Mouse (Mus musculus) layer of hippocampus, adult 9-11 months (tissue): ENCODE measurements at regions not wholly inside any gene's neighbourhood (a gene's known extent, or its start where the extent isn't known, plus 50 kb on each side); places are given as distances from the start of the nearest gene placed in this dataset.

Experiments
- DNase-seq: peaks from one replicate; pipeline ENCODE4 v3.0.0; 2022

- no peak for DNase-seq
These were observed 115.6 kb downstream of the Sox9 start for GRCm38 (mm10) chr11:112897597-112897996.

- no peak for DNase-seq
These were observed 120.6 kb downstream of the Sox9 start for GRCm38 (mm10) chr11:112902618-112903017.

- no peak for DNase-seq
These were observed 128.3 kb downstream of the Sox9 start for GRCm38 (mm10) chr11:112910309-112910708.

- DNase-seq: no peak
These were observed 130.9 kb downstream of the Sox9 start for GRCm38 (mm10) chr11:112912875-112913274.

GRCm38 (mm10) chr11:112916923-112917322 lies 134.9 kb downstream of the Sox9 start:
- DNase-seq: no peak

- no peak for DNase-seq
These were observed 138.1 kb downstream of the Sox9 start for GRCm38 (mm10) chr11:112920131-112920530.

GRCm38 (mm10) chr11:112924577-112924976 lies 142.6 kb downstream of the Sox9 start:
- DNase-seq: no peak

- no peak for DNase-seq
These were observed 143.1 kb downstream of the Sox9 start for GRCm38 (mm10) chr11:112925140-112925539.

- DNase-seq: peak; percentile 37
These were observed 144.5 kb downstream of the Sox9 start for GRCm38 (mm10) chr11:112926330-112927025.

GRCm38 (mm10) chr11:112930186-112930808 lies 148.3 kb downstream of the Sox9 start:
- no peak for DNase-seq

- no peak for DNase-seq
These were observed 156.0 kb downstream of the Sox9 start for GRCm38 (mm10) chr11:112938035-112938434.

GRCm38 (mm10) chr11:112951421-112951820 lies 169.4 kb downstream of the Sox9 start:
- no peak for DNase-seq

GRCm38 (mm10) chr11:112952356-112952755 lies 170.3 kb downstream of the Sox9 start:
- no peak for DNase-seq

- no peak for DNase-seq
These were observed 171.5 kb downstream of the Sox9 start for GRCm38 (mm10) chr11:112953491-112953890.

GRCm38 (mm10) chr11:112956748-112957440 lies 174.9 kb downstream of the Sox9 start:
- DNase-seq: no peak

- no peak for DNase-seq
These were observed 177.6 kb downstream of the Sox9 start for GRCm38 (mm10) chr11:112959609-112960008.

- no peak for DNase-seq
These were observed 191.3 kb downstream of the Sox9 start for GRCm38 (mm10) chr11:112973286-112973685.

- DNase-seq: no peak
These were observed 192.9 kb downstream of the Sox9 start for GRCm38 (mm10) chr11:112974893-112975292.

- peak; percentile 42 for DNase-seq
These were observed 195.1 kb downstream of the Sox9 start for GRCm38 (mm10) chr11:112976914-112977785.

GRCm38 (mm10) chr11:112978884-112979283 lies 196.9 kb downstream of the Sox9 start:
- no peak for DNase-seq

GRCm38 (mm10) chr11:112979413-112979812 lies 197.4 kb downstream of the Sox9 start:
- DNase-seq: no peak

- DNase-seq: no peak
These were observed 200.3 kb downstream of the Sox9 start for GRCm38 (mm10) chr11:112982165-112982801.
